Mouse (Mus musculus): Measurements from ENCODE around the gene Clstn3.

- TF ChIP-seq CTCF (IDR thresholded peaks at IDR 0.05; ENCODE audit: low read depth, low read length) = no peak
- no peak for TF ChIP-seq POLR2A (IDR thresholded peaks at IDR 0.05; ENCODE audit: extremely low read depth, insufficient read depth, low read length)
Observed at GRCm38 (mm10) chr6:124501473-124501872, 36.9 kb upstream of the Clstn3 start.

Measured in liver, adult 2 months (tissue).